Mouse (Mus musculus) ES-Bruce4 (cell line): ENCODE data around the gene Oxa1l.

Source experiments
- CTCF ChIP-seq: IDR thresholded peaks from one replicate; pipeline ENCODE4 v1.8.1; 2011; ENCODE audit warnings: low read depth, low read length
- EP300 ChIP-seq: IDR thresholded peaks from 2 replicates; pipeline ENCODE4 v1.6.1; 2011; ENCODE audit warnings: low read depth, low read length; ENCODE audit not compliant: insufficient read depth
- POLR2A ChIP-seq: IDR thresholded peaks from one replicate; pipeline ENCODE4 v1.8.1; 2011; ENCODE audit warnings: low read length; ENCODE audit not compliant: insufficient read depth

DNA sequence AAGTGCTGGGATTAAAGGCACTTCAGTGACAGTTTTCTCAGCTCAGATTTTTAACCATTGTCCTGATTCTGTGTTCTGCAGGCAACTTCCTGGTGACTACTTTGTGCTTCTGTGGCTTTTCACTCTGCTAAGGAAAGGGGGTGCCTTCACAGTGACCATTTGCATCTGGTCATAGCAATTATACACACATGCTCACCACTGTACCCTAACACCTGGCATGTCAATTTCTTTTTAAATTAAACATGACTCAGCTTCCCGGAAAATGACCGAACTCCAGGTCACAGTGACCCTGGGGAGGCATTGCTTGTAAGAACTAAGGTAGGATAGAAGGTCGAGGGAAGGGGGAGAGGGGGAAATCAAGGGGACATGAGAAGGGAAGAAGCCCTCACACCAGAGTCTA is 33.2 kb downstream of the Oxa1l start:
- TF ChIP-seq CTCF (no peak), POLR2A (no peak), EP300 (no peak)
